Mouse (Mus musculus) embryonic facial prominence, embryonic 14.5 days (tissue): ENCODE results near the gene Thrb. TPM values are rescaled to one million over a fixed set of nuclear protein-coding genes. Genes with fewer than 3 reads are reported as not detected.

Source experiments
- ATAC-seq: fragments of 200-750 bp; cut with Nextera tagmentation; 2 replicates; pipeline ENCODE4 v1.8.0; 2017; ENCODE audit warnings: low read depth, moderate number of reproducible peaks, moderate TSS enrichment
- DNase-seq: peaks from one replicate; pipeline ENCODE4 v3.0.0-alpha.2; 2015; ENCODE audit warnings: low spot score
- H3K27ac ChIP-seq: fragments of 300-500 bp; sonication (generic); replicated peaks from 2 replicates; pipeline ENCODE4 v1.5.1; 2014; ENCODE audit warnings: low read depth, mild to moderate bottlenecking, low read length, moderate library complexity
- H3K27me3 ChIP-seq: fragments of 300-500 bp; sonication (generic); replicated peaks from 2 replicates; pipeline ENCODE4 v1.6.1; 2014; ENCODE audit warnings: low read length; ENCODE audit not compliant: control insufficient read depth, insufficient read depth
- H3K36me3 ChIP-seq: fragments of 300-500 bp; sonication (generic); 2 replicates; pipeline ENCODE4 v1.6.1; 2014; ENCODE audit warnings: low read length, mixed read lengths; ENCODE audit not compliant: control insufficient read depth, insufficient read depth
- H3K4me1 ChIP-seq: fragments of 300-500 bp; sonication (generic); 2 replicates; pipeline ENCODE4 v1.6.1; 2014; ENCODE audit warnings: antibody characterized with exemption, low read length; ENCODE audit not compliant: control insufficient read depth, insufficient read depth
- H3K4me2 ChIP-seq: fragments of 300-500 bp; sonication (generic); 2 replicates; pipeline ENCODE4 v1.6.1; 2014; ENCODE audit warnings: low read depth, mild to moderate bottlenecking, low read length, moderate library complexity, mixed read lengths
- H3K4me3 ChIP-seq: fragments of 300-500 bp; sonication (generic); 2 replicates; pipeline ENCODE4 v1.5.1; 2014; ENCODE audit warnings: low read depth, mild to moderate bottlenecking, low read length
- H3K9ac ChIP-seq: fragments of 300-500 bp; sonication (generic); 2 replicates; pipeline ENCODE4 v1.6.1; 2014; ENCODE audit warnings: low read depth, mild to moderate bottlenecking, low read length, moderate library complexity, mixed read lengths
- H3K9me3 ChIP-seq: fragments of 300-500 bp; sonication (generic); 2 replicates; pipeline ENCODE4 v1.6.1; 2016; ENCODE audit warnings: low read length; ENCODE audit not compliant: control insufficient read depth
- WGBS: fragments of 180-500 bp; shearing (Covaris S2); extraction: QIAGEN DNeasy Blood & Tissue Kit; methylation state at CpG from one replicate; pipeline ENCODE4 v1.1.7; 2014; 5-methylcytosine and 5-hydroxymethylcytosine counted together
- polyA plus RNA-seq: library from polyadenylated mRNA; unstranded; fragments of >200 nt; fragmentation: Nextera tagmentation; extraction: Ambion mirVana; gene quantifications from 2 replicates; pipeline ENCODE4 v1.2.1, GENCODE M21; 2014

Gene Thrb
- polyA plus RNA-seq, 1 experiment from 2014 or later, result 3.3 TPM

DNA sequence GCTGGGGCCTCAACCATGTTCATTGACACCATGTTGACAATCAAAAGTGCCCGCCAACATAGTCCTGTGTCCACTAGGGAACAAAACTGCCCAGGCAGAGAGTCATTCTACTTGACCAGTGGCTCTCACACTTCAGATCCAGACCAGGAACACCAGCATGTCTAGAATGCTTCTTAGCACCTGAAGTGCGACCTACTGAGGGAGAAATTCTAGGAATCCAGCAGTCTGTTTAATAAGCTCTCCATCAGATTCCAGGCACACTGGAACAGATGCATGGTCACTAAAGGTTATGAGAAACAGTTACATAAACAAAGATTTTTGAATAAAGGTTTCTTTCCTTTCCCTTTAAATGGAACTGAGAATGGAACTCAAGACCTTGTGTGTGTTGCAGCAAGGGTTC is 192.2 kb downstream of the Thrb start:
- WGBS, result 81% methylated on average over 2 of the region's 2 CpGs
- Histone ChIP-seq H3K27ac (no peak overlapping the region), H3K9me3 (no peaks in the 10 kb centered on the region), H3K4me2 (no peak overlapping the region), H3K27me3 (no peaks in the 10 kb centered on the region), H3K4me1 (no peaks in the 10 kb centered on the region), H3K4me3 (no peak overlapping the region), H3K36me3 (no peaks in the 10 kb centered on the region), H3K9ac (no peak overlapping the region)
- DNase-seq, result no peak
- no peak for ATAC-seq

DNA sequence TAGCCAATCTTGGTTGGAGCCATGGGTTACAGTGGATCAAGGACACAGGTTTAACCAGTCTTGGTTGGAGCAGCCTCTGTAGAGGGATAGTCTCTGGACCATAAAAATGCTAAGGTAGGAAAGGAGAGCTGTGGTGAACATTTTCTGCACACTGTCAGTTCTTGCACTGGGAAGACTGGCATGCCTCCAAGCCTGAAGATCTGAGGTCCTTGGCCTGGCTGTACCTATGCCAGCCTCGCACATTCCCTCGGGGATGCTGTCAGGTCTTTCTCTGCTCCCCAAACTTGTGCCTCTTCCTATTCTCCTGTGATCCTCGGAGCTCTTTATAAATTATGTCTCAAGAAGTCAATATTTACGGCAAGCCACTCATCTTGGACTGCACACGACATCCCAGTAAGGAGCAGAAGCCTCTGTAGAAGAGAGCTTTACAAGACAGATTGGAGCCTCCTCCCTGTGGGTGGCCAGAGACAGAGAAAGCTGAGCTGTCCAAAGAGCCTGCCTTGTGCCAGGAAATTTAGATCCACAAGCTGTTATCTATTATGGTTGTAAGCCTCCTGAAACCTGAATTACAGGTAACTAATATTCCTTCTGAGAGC is 199.8 kb downstream of the Thrb start:
- no peak for DNase-seq
- Histone ChIP-seq H3K4me2 (no peak overlapping the region), H3K9ac (no peak overlapping the region), H3K27me3 (no peaks in the 10 kb centered on the region), H3K27ac (no peak overlapping the region), H3K4me1 (no peaks in the 10 kb centered on the region), H3K9me3 (no peaks in the 10 kb centered on the region), H3K36me3 (no peaks in the 10 kb centered on the region), H3K4me3 (no peak overlapping the region)
- WGBS, result 71% methylated on average over 5 of the region's 5 CpGs
- no peak for ATAC-seq

- H3K27me3 ChIP-seq, result no peaks in the 10 kb centered on the region
- no peaks in the 10 kb centered on the region for H3K9me3 ChIP-seq
- no peak overlapping the region for H3K4me2 ChIP-seq
- DNase-seq (no peak), ATAC-seq (no peak)
- H3K4me1 ChIP-seq, result no peaks in the 10 kb centered on the region
- no peak overlapping the region for H3K9ac ChIP-seq
- 65% methylated on average over 3 of the region's 3 CpGs for WGBS
- no peak overlapping the region for H3K27ac ChIP-seq
- H3K36me3 ChIP-seq, result no peaks in the 10 kb centered on the region
- no peak overlapping the region for H3K4me3 ChIP-seq
Observed at GRCm38 (mm10) chr14:17862651-17863050, 202.6 kb downstream of the Thrb start.

DNA sequence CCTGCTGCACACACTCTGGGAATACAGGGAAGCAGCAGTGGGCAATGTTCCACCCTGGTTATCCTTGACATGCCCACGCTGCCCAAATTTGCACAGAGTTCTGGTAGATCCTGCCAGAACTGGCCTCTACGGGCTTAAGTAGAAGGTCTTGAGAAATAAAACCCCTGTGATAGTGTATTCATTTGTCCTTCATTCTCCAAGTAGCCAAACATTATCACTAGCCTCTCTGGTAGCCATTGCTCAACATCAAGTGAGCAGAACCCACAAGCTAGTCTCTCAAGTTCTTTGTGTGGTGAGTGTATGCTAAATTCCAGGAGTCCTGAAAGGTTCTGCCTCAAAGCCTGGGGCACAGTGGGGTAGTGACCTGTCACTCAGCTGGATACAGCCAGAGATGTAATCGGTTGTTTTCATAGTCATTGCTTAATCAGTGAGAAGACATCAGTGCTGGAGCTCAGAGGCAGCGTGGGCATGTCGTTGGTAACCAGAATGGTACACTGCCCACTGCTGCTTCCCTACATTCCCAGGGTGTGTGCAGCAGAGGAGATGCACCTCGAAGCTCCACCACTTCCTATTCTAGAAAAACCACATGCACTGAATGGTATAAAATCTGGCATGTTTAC is 203.8 kb downstream of the Thrb start:
- Histone ChIP-seq H3K4me1 (no peaks in the 10 kb centered on the region), H3K36me3 (no peaks in the 10 kb centered on the region), H3K27me3 (no peaks in the 10 kb centered on the region), H3K27ac (no peak overlapping the region), H3K4me3 (no peak overlapping the region), H3K9ac (no peak overlapping the region), H3K4me2 (no peak overlapping the region), H3K9me3 (no peaks in the 10 kb centered on the region)
- no peak for ATAC-seq
- no peak for DNase-seq
- 64% methylated on average over 6 of the region's 6 CpGs for WGBS

DNA sequence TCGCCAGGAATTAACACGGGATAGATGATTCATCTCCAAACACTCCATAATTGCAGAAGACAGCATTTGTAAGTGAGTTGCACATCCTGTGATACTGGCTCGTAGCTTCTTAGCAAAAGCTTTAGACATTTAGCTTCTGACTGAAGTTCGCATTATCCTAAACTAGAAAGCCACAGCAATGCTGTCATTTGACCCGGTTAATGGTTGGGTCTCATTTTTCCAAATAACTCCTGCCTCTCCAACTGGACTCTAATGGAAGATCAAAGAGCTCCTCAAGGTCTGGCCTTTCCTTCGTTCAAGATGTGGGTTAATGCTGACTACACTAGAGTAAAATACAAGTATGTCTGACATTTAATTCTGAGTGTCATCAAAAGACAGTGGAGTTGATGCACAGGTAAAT is 208.3 kb downstream of the Thrb start:
- Histone ChIP-seq H3K4me2 (no peak overlapping the region), H3K9ac (no peak overlapping the region), H3K4me1 (no peaks in the 10 kb centered on the region), H3K27me3 (no peaks in the 10 kb centered on the region), H3K27ac (no peak overlapping the region), H3K9me3 (no peaks in the 10 kb centered on the region), H3K36me3 (no peaks in the 10 kb centered on the region), H3K4me3 (no peak overlapping the region)
- no peak for ATAC-seq
- DNase-seq, result no peak
- 55% methylated on average over 6 of the region's 6 CpGs for WGBS

DNA sequence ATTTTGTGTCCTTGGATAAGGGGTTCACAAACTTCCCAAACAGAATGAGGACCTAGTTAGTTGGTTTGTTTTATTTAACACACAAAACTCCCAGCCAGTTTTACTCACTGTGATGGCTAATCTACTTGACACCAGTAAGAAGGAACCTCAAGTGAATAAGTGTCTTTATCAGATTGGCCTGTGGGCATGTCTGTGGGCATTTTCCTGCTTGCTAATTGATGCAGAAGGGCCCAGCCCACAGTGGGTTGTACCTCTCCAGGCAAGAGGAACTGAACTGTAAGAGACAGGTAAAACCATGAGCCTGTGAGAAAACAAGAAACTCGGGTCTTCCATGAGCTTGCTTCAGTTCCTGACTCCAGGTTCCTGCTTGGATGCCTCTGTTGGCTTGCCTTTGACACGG is 215.9 kb downstream of the Thrb start:
- Histone ChIP-seq H3K36me3 (no peaks in the 10 kb centered on the region), H3K4me2 (no peak overlapping the region), H3K27ac (no peak overlapping the region), H3K4me1 (no peaks in the 10 kb centered on the region), H3K9me3 (no peaks in the 10 kb centered on the region), H3K27me3 (no peaks in the 10 kb centered on the region), H3K4me3 (no peak overlapping the region), H3K9ac (no peak overlapping the region)
- WGBS, result 53% methylated on average over 2 of the region's 2 CpGs
- no peak for ATAC-seq
- no peak for DNase-seq

DNA sequence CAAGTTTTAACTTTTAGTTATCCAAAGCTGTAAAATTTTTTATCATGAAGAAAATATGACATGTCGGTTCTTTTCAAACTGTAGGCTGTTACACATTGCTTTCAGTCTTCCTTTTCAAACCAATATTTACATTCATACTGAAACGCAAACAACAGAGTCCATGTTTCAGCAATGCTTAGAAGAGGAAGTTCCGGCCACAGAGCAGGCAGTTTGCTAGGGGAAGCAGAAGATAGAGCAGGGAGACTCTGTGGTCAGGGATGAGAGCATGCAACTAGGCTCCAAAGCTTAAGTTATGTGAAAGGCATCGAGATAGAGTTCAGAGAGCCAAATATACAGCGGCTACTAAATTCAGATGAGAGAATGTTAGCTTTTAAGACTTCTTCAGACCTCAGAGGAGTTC is 219.4 kb downstream of the Thrb start:
- Histone ChIP-seq H3K4me1 (no peaks in the 10 kb centered on the region), H3K27ac (no peak overlapping the region), H3K27me3 (no peaks in the 10 kb centered on the region), H3K4me3 (no peak overlapping the region), H3K4me2 (no peak overlapping the region), H3K9ac (no peak overlapping the region), H3K36me3 (no peaks in the 10 kb centered on the region), H3K9me3 (no peaks in the 10 kb centered on the region)
- 86% methylated on average over 5 of the region's 5 CpGs for WGBS
- ATAC-seq, result no peak
- no peak for DNase-seq

- Histone ChIP-seq H3K27ac (no peak overlapping the region), H3K9me3 (no peaks in the 10 kb centered on the region), H3K4me2 (no peak overlapping the region), H3K36me3 (no peaks in the 10 kb centered on the region), H3K4me3 (no peak overlapping the region), H3K9ac (no peak overlapping the region), H3K27me3 (no peaks in the 10 kb centered on the region), H3K4me1 (no peaks in the 10 kb centered on the region)
- WGBS, result 82% methylated on average over 13 of the region's 13 CpGs
- DNase-seq, result no peak
- no peak for ATAC-seq
Observed at GRCm38 (mm10) chr14:17884884-17885283, 224.8 kb downstream of the Thrb start.

DNA sequence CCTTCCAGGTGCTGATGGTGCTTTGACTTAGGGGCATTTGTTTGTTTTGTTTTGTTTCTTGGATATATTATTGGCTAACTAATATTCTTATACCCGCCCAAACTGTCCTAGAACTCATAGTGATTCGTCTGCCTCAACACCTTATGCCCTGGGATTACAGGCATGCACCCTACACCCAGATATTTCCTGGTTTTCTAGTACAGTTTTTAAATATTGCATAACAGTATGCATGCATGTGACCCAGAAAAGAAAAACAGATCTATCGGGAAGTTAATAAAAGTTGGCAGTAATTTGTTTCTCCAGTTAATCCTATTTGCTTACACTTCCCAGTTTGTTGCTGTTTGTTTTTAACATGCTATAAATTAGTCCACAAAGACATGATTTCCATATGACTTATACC is 225.3 kb downstream of the Thrb start:
- ATAC-seq (no peak), DNase-seq (no peak)
- H3K36me3 ChIP-seq, result no peaks in the 10 kb centered on the region
- no peaks in the 10 kb centered on the region for H3K4me1 ChIP-seq
- H3K4me3 ChIP-seq, result no peak overlapping the region
- no peak overlapping the region for H3K9ac ChIP-seq
- no peaks in the 10 kb centered on the region for H3K9me3 ChIP-seq
- H3K27me3 ChIP-seq, result no peaks in the 10 kb centered on the region
- WGBS, result 83% methylated on average over 3 of the region's 3 CpGs
- no peak overlapping the region for H3K27ac ChIP-seq
- no peak overlapping the region for H3K4me2 ChIP-seq
